Mouse (Mus musculus): ENCODE data around the gene Csrp3. TPM values are rescaled to one million over a fixed set of nuclear protein-coding genes. Genes with fewer than 3 reads are reported as not detected.

Gene Csrp3
- not detected for total RNA-seq (2018; cell fraction: chromatin; rRNA removed)
- not detected for total RNA-seq (2018; cell fraction: cytosol; rRNA removed)
- total RNA-seq (2018; cell fraction: nucleus; rRNA removed): not detected
- not detected in 3 replicates for polyA plus RNA-seq (2018)

DNA sequence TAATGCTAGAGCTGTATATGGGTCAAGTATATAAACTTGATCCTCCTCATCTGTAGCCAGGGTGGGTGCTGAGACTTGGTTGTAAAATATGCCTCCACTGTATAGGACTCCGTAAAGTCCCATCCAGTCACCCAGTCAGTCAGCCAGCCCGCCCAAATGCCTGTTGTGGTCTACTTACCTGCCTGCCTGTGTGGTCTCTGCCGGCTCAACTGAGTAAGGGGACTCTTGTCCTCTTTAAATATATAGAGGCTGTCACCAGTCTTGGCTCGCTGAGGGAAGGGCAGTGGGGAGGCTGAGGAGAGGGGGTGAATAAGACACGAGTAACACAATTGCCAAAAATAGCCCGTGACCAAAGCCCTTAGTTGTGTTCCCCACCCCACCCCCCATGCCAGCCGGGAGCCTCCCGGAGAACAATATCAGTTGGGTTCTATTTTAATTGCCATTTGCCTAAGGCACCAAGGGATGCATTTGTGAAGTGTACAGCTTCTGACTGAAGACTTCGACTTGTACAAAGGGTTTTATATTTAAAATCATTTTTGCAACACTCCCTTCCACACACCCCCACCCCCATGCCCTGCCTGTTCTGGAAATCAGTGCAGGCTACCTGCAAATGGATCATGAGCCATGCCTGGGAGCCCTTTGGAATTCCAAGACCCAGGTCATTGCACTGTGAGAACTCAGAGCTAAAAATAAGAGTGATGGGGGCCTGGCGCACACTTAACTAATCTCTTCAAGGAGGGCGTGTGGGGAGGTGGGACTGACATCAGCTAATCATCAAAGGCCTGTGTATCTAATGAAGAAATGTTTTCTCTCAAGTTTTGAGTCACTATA, at the start of gene Csrp3:
Gene Csrp3 (minus strand): TSS at position 214 of the 831 bp plus-strand sequence.
- Histone ChIP-seq H3K36me3 (ENCODE audit: inconsistent target) (no peaks in the 10 kb centered on the region), H3K27ac (no peak within 1 kb of the TSS), H3K4me3 (ENCODE audit: inconsistent target) (no peak within 1 kb of the TSS), H3K79me2 (ENCODE audit: inconsistent target) (no peaks in the 10 kb centered on the region)
- 81% methylated on average over 11 of the region's 11 CpGs for WGBS (ENCODE audit: missing documents)

DNA sequence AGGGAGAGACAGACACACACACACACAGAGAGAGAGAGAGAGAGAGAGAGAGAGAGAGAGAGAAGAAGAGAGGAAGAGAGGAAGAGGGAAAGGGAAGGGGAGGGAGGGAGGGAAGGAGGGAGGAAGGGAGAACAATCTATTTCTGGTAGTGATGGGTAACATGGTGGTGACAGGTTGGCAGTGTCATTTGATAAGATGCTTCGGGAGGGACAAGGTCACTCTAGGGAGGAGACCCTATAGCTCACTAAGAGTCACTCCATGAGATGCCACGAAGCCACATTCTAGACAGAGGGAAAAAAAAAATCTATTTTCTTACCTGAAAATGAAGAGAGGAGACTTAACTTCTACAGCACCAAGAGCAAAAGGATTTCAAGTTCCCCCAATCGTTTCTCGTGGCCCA, 48.2 kb upstream of the Csrp3 start:
- H3K4me3 ChIP-seq (ENCODE audit: inconsistent target): no peak overlapping the region
- H3K36me3 ChIP-seq (ENCODE audit: inconsistent target): no peaks in the 10 kb centered on the region
- H3K79me2 ChIP-seq (ENCODE audit: inconsistent target): no peaks in the 10 kb centered on the region
- no peak overlapping the region for H3K27ac ChIP-seq
- WGBS (ENCODE audit: missing documents): 87% methylated on average over 4 of the region's 4 CpGs

DNA sequence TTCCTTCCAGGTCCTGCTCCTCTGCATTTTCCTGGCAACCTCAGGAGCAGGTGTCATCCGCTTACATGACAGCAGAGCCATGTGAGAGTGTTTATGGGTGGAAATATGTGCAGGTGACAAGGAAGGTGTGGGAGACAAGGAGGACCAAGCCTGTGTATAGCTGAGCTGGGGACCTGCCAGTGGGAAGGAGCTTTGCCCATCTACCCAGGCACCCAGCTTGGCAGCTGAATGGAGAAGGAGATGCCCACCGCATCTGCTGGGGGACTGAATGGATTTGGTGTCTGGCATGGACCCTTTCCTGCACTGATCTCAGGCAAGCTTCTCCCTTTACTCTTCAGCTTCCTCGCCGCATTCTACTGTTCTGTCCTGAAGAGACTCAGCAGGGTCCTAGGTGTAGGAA, 47.6 kb upstream of the Csrp3 start:
- 100% methylated on average over 4 of the region's 4 CpGs for WGBS (ENCODE audit: missing documents)
- Histone ChIP-seq H3K79me2 (ENCODE audit: inconsistent target) (no peaks in the 10 kb centered on the region), H3K36me3 (ENCODE audit: inconsistent target) (no peaks in the 10 kb centered on the region), H3K4me3 (ENCODE audit: inconsistent target) (no peak overlapping the region), H3K27ac (no peak overlapping the region)

- WGBS (ENCODE audit: missing documents): 73% methylated on average over 6 of the region's 6 CpGs
- Histone ChIP-seq H3K4me3 (ENCODE audit: inconsistent target) (no peak overlapping the region), H3K79me2 (ENCODE audit: inconsistent target) (no peaks in the 10 kb centered on the region), H3K27ac (no peak overlapping the region), H3K36me3 (ENCODE audit: inconsistent target) (no peaks in the 10 kb centered on the region)
Measured at GRCm38 (mm10) chr7:48894763-48895162, 46.9 kb upstream of the Csrp3 start.

GRCm38 (mm10) chr7:48894152-48894551, 46.3 kb upstream of the Csrp3 start:
- WGBS (ENCODE audit: missing documents): 2% methylated on average over 6 of the region's 6 CpGs
- Histone ChIP-seq H3K36me3 (ENCODE audit: inconsistent target) (no peaks in the 10 kb centered on the region), H3K27ac (no peak overlapping the region), H3K79me2 (ENCODE audit: inconsistent target) (no peaks in the 10 kb centered on the region), H3K4me3 (ENCODE audit: inconsistent target) (no peak overlapping the region)

GRCm38 (mm10) chr7:48893093-48893492, 45.3 kb upstream of the Csrp3 start:
- Histone ChIP-seq H3K27ac (no peak overlapping the region), H3K36me3 (ENCODE audit: inconsistent target) (no peaks in the 10 kb centered on the region), H3K4me3 (ENCODE audit: inconsistent target) (no peak overlapping the region), H3K79me2 (ENCODE audit: inconsistent target) (no peaks in the 10 kb centered on the region)
- WGBS (ENCODE audit: missing documents): 70% methylated on average over 7 of the region's 7 CpGs

DNA sequence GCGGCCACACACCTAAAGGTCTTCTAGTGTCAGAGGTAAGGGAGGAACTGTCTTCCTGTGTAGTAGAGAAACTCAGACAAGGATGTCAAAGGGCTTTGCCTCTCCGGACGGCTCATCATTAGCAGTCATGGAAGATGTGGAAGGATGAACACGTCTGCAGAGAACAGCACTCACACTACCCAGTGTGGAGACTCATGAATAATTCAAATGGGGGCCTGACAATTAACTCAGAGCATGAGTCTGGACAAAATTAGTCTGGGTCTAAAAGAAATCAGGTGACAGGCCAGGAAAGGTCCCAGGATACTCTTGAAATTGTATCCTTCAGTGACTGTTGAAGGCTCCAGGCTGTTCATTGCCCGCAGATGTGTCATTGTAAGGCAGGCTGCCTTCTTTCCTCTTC, 43.2 kb upstream of the Csrp3 start:
- 91% methylated on average over 5 of the region's 5 CpGs for WGBS (ENCODE audit: missing documents)
- Histone ChIP-seq H3K27ac (no peak overlapping the region), H3K36me3 (ENCODE audit: inconsistent target) (no peaks in the 10 kb centered on the region), H3K79me2 (ENCODE audit: inconsistent target) (no peaks in the 10 kb centered on the region), H3K4me3 (ENCODE audit: inconsistent target) (no peak overlapping the region)

GRCm38 (mm10) chr7:48888751-48889150, 40.9 kb upstream of the Csrp3 start:
- Histone ChIP-seq H3K79me2 (ENCODE audit: inconsistent target) (no peaks in the 10 kb centered on the region), H3K36me3 (ENCODE audit: inconsistent target) (no peaks in the 10 kb centered on the region), H3K27ac (no peak overlapping the region), H3K4me3 (ENCODE audit: inconsistent target) (no peak overlapping the region)
- 76% methylated on average over 2 of the region's 2 CpGs for WGBS (ENCODE audit: missing documents)

- 64% methylated on average over 8 of the region's 8 CpGs for WGBS (ENCODE audit: missing documents)
- Histone ChIP-seq H3K79me2 (ENCODE audit: inconsistent target) (no peaks in the 10 kb centered on the region), H3K36me3 (ENCODE audit: inconsistent target) (no peaks in the 10 kb centered on the region), H3K27ac (no peak overlapping the region), H3K4me3 (ENCODE audit: inconsistent target) (no peak overlapping the region)
Measured at GRCm38 (mm10) chr7:48887973-48888372, 40.1 kb upstream of the Csrp3 start.

DNA sequence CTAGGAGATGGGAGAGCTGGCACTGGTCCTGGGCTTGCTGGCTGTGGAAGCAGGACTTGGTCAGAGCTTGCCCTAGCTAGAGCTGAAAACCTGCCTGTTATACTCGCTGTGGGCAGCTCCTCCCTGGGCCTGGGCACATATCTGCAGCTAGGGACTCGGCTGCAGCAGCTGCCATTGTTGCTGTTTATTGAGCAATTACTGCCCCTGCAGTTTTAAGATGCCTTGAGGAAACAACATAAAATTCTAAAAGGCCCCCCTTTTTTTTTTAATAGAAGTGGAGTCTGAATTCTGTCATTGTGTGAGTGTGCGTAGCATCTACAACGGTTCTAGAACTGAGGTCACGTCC, 36.4 kb upstream of the Csrp3 start:
- Histone ChIP-seq H3K27ac (no peak overlapping the region), H3K79me2 (ENCODE audit: inconsistent target) (peaks cover 14% of the 10 kb centered on the region), H3K4me3 (ENCODE audit: inconsistent target) (no peak overlapping the region), H3K36me3 (ENCODE audit: inconsistent target) (no peaks in the 10 kb centered on the region)
- WGBS (ENCODE audit: missing documents): 81% methylated on average over 5 of the region's 5 CpGs

DNA sequence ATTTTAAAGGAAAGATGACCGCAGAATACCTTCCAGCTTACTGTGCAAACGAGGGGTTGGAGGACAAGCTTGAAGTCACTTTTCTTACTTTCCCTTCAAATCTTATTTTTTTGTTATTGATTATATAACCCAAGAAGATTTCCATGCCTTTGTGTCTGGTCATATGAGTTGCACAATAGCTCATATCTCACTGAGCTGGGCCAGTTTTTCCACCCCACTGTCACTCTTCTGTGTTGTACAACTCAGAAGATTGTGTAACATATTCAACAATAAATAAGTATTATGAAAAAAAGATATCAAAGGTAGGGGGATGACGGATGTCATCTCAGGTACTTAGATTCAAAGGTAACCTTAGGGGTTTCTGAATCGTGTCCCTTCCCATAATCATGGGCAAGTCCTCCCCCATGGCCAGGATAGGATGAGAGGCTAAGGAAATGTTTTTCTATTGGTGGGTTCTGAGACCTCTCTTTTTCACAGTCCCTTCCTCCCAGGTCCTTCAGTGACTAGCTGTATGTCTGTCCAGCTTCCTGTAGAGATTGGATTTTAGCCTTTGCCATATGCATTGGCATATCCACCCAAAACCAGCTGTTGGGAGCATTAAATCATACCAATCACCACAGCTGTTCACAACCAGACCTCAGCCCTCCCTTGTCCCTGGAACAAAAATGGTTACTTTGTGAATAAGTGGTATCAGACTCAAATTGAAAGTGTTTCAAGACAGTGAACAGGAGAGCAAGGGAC, 35.9 kb upstream of the Csrp3 start:
- Histone ChIP-seq H3K79me2 (ENCODE audit: inconsistent target) (peaks cover 19% of the 10 kb centered on the region), H3K4me3 (ENCODE audit: inconsistent target) (no peak overlapping the region), H3K27ac (no peak overlapping the region), H3K36me3 (ENCODE audit: inconsistent target) (no peaks in the 10 kb centered on the region)
- 78% methylated on average over 4 of the region's 4 CpGs for WGBS (ENCODE audit: missing documents)

GRCm38 (mm10) chr7:48881971-48882609, 34.3 kb upstream of the Csrp3 start:
- H3K79me2 ChIP-seq (ENCODE audit: inconsistent target): peaks cover 25% of the 10 kb centered on the region
- no peaks in the 10 kb centered on the region for H3K36me3 ChIP-seq (ENCODE audit: inconsistent target)
- WGBS (ENCODE audit: missing documents): 1% methylated on average over 28 of the region's 28 CpGs
- peak overlapping the region; percentile 58 for H3K4me3 ChIP-seq (ENCODE audit: inconsistent target)
- peak overlapping the region; percentile 80 for H3K27ac ChIP-seq

DNA sequence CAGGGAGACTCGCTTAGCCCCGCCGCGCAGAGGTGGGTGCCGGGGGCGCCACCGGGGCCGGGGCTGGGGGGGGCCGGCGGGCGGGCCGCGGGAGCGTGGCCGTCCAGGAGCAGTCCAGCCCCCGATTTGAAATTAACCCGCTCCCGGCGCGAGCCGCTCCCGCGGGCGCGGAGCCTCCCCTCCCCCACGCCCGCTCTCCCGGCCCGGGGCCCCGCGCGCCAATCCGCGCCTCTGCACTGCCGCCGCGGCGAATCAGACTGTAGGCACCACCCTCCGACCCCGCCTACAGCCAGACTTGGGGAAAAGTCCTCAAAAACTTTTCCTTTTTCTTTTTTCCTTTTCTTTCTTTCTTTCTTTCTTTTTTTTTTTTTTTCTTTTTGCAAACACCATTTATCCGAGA, 33.7 kb upstream of the Csrp3 start, which contains the start of gene E2f8:
Gene E2f8 (minus strand): TSS at position 111 of the 400 bp plus-strand sequence.
- Histone ChIP-seq H3K27ac (peak within 1 kb of the TSS; percentile 80), H3K36me3 (ENCODE audit: inconsistent target) (no peaks in the 10 kb centered on the region), H3K4me3 (ENCODE audit: inconsistent target) (peak within 1 kb of the TSS; percentile 79), H3K79me2 (ENCODE audit: inconsistent target) (peaks cover 25% of the 10 kb centered on the region)
- WGBS (ENCODE audit: missing documents): under 1% methylated on average over 25 of the region's 41 CpGs

DNA sequence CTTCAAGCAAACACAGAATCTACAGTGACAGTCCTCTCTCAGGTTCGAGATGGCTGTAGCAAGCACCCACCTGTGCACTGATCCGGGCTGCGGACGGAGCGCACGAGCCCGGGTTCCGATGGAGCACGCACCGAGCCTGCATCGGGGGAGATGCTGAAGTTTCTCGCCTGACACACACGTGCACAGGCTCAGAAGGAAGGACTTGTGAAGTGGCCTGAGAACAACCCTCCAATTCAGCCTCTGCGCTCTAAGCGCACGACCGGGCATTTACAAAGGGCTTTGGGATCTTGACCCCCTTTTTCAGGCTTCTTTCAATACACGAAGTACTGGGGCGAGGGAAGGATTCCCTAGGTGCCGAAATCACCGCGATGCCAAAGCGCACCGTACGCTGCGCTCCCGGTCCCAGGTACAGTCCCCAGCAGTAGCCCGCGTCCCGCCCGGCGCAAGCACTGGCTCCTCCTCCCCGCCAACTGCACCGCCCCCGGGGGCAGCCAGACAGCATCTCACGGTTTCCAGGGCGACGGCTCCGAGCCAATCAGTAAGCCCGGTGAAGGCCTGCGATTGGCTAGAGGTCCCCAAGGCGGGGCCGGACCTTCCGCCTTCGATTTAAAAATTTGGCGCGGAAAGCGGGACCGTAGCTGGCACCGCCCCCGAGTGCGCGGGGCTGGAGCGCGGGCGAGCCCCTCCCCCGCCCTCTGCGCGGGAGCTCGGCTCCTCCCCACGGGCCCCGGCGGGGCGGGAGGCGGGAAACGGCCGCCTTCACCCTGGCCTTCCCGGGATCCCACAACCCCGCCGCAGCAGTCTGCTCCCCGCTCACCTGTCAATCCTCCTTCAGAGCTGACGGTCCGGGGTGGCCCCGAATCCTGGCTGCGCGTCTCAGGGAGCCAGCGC, 33.0 kb upstream of the Csrp3 start:
- H3K27ac ChIP-seq: peak overlapping the region; percentile 58
- H3K36me3 ChIP-seq (ENCODE audit: inconsistent target): no peaks in the 10 kb centered on the region
- peak overlapping the region; percentile 79 for H3K4me3 ChIP-seq (ENCODE audit: inconsistent target)
- H3K79me2 ChIP-seq (ENCODE audit: inconsistent target): peaks cover 25% of the 10 kb centered on the region
- WGBS (ENCODE audit: missing documents): 1% methylated on average over 75 of the region's 77 CpGs

Data from macrophage (primary cell).